Mouse (Mus musculus) spleen, postnatal 14 days (tissue): ENCODE data around the gene Thumpd3.

Experiments
- DNase-seq, 2 experiments: peaks; one replicate each; pipeline ENCODE4 v3.0.0; 2021 to 2022; ENCODE audit warnings: low spot score in 2 of 2

The Thumpd3 gene

GRCm38 (mm10) chr6:113046041-113046975 is at the start of gene Thumpd3:
Gene Thumpd3, plus strand, starts transcription at chr6:113046225.
- peak; percentile 89 to 95 for DNase-seq

- DNase-seq, result no peak
Observed at GRCm38 (mm10) chr6:112999199-112999598, 46.8 kb upstream of the Thumpd3 start.

- DNase-seq, result peak; percentile 41 to 60
Observed at GRCm38 (mm10) chr6:113000666-113001287, 45.2 kb upstream of the Thumpd3 start.

- DNase-seq, result no peak
Observed at GRCm38 (mm10) chr6:113001719-113002118, 44.3 kb upstream of the Thumpd3 start.

DNA sequence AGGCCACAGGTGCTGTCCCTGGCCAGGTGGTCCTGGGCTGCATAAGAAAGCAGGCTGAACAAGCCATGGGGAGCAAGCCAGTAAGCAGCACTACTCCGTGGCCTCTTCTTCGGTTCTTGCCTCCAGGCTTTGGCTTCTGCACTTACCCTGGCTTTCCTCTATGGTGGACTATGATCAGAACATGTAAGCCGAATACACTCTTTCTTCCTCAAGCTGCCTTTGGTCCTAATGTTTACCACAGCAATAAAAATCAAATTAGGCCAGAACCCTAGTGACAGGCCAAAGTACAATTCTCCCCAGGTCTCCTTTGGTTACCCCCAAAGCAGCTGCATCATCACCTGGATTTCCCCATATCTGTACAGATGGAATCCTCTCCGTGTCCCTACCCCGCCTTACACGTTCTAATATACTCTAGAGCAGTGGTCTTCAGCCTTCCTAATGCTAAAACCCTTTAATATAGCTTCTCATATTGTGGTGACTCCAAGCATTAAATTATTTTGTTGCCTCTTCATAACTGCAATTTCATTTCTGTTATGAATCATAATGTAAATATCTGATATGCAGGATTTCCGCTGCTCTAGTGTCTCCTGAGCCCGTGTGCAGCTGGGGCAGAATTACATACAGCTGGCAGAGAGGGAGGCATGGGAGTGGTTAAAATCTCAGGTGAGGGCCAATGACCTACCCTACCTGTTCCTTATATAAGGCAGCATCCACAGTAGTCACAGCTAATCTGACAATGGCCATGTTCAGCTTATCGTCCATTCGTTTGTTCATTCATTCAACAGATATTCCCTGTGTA is 42.5 kb upstream of the Thumpd3 start:
- no peak for DNase-seq

- no peak for DNase-seq
Observed at GRCm38 (mm10) chr6:113006833-113007232, 39.2 kb upstream of the Thumpd3 start.

DNA sequence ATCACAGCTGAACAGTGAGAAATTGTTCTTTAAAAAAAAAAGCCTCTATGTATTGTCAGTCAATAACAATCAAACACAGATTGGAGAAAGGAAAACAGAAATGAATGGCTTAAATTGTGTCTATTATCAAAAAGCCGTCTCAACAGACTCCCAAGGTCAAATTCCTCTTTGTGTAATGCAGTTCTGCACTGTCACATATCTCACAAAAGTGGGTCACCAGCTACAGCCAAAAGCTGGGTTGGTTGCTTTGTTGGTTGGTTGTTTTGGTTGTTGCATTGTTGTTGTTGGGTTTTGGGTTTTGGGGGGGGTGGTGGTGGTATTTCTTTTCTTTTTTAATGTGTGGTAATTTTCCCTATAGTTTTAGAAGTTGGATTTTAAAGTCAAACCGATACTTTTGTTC is 34.1 kb upstream of the Thumpd3 start:
- no peak for DNase-seq

DNA sequence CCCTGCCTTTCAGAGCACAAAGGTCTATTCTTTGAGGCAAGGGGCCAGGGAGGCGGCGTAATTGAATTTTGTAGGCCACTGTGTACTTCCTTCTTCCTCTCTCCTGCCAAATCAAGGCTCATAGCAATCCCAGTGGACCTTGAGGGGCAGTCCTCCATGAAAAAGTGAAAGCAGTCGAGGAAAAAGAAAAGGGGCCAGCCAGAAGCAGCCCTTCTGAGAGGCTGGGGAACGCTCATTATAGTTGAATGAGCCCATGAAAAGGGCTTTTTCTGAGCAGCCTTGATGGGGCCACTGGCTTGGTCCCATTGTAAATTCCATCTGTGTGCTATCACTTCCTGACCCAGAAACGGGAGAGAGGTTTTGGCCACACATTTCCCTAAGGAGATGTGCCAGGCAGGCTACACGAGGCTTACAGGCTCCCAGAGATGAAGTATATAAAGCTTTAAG is 33.5 kb upstream of the Thumpd3 start:
- no peak for DNase-seq

- no peak for DNase-seq
Observed at GRCm38 (mm10) chr6:113013550-113013949, 32.5 kb upstream of the Thumpd3 start.

DNA sequence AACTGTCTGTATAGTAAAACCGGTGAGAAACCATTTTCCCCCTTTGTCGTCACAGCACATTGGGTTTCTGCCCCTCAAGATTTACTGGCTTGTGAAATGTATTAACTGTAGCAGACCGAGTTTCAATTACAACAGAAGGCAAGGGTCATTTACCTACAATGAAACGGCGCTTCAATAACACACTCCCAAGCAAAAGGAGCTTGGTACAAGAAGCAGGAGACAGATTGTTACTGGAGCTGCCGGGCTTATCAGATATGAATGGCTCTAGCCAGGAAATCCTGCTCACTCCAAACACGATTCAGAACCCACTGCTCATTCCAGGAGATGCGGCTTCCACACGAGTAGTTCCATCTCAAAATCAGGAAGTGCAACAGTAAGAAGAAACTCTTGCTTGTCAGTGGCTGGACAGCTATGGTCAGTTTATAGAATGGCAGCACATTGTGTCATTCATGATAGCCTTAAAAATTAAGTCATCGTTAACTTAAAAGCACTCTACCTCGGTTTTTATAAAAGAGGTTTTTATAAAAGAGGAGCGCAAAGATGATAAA is 28.5 kb upstream of the Thumpd3 start:
- no peak for DNase-seq

DNA sequence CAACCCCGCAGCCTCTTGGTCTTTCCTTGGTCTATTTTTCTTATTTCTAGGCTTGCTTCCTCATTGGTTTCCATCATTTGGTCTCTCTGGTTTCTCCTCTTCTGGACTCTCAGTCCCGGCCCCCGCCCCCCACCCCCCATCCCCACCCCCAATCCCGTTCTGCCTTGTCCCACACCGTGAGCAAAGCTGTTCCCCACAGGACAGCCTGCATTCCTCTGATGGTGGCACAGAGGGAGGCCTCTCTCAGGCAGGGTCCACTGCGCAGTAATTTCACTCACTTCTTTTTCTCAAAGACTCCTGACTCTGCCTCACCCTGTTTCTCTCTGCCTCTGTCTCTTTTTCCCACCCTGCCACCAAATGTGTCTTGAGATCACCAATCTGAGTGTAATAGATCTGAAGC is 27.9 kb upstream of the Thumpd3 start:
- no peak for DNase-seq

GRCm38 (mm10) chr6:113024866-113025265 is 21.2 kb upstream of the Thumpd3 start:
- no peak for DNase-seq

DNA sequence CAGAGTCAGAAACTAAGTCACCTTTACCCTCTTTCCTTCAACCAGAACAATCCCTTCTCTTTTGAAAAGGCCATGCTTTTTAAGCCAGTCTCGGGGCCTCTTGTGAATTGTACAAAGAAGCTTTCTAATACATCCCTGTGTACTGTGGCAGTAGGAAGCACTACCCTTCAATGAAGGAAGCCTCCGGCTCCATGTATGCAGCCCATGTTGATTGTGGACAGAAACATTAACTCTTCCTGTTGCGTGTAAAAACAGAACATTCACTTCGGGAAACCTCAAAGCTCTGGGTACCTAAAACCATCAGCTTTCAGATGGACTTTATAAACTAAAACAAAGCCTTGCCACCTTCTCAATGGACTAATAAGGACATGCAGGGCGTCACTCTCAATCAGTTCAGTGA is 20.3 kb upstream of the Thumpd3 start:
- DNase-seq, result no peak

GRCm38 (mm10) chr6:113027446-113027845 is 18.6 kb upstream of the Thumpd3 start:
- DNase-seq, result no peak

DNA sequence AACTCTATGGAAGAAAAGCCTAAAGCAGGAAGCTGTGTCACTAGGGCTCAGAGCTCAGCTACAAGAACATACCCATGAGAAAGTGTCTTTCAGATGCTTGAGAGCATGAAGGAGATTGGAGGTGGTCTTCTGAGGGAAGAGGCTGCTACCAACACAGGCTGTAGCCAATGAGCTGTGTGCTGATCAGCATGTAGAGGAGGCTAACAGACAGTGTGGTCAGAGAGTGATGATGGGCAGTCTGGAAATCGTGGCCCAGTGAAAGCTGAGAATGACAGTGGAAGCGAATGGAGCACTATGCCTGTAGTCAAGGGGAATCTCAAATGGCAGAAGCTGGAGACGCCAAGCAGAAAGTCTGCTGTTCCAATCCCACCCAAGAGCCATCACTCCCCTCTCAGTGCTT is 17.0 kb upstream of the Thumpd3 start:
- no peak for DNase-seq

GRCm38 (mm10) chr6:113030553-113030952 is 15.5 kb upstream of the Thumpd3 start:
- DNase-seq, result no peak

DNA sequence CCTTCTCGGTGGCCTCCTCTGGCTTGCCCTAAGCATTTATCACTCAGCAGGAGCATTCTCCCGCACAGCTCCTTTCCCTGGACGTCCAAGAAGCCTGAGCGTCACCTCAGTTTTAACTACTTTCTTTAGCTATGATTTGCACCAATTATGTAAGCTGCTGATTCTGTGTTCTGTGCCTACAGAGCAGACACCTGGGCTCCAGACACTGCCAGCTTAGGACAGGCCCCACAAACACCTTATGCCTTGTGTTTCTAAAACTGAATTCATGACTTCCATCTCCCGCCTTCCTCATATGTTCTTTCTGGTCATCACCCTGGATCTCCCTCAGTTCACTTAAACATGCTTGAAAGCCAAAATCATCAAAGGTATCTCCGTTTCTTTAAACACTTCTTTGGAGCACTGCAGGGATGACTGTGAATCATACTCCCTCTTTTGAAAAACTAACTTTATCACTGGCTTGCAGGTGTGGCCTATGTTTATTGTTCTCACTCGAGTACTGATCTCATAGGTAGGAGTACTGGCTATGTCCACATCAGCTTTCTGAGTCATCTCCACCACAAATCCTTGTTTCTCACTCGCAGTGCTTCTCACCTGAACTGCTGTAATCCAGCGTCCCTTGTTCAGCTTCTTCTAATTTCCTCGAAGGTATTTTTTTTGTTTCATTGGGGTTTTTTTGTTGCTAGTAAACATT is 14.9 kb upstream of the Thumpd3 start:
- DNase-seq, result no peak

- DNase-seq, result no peak
Observed at GRCm38 (mm10) chr6:113032121-113032520, 13.9 kb upstream of the Thumpd3 start.

- DNase-seq, result no peak
Observed at GRCm38 (mm10) chr6:113033185-113033584, 12.8 kb upstream of the Thumpd3 start.

DNA sequence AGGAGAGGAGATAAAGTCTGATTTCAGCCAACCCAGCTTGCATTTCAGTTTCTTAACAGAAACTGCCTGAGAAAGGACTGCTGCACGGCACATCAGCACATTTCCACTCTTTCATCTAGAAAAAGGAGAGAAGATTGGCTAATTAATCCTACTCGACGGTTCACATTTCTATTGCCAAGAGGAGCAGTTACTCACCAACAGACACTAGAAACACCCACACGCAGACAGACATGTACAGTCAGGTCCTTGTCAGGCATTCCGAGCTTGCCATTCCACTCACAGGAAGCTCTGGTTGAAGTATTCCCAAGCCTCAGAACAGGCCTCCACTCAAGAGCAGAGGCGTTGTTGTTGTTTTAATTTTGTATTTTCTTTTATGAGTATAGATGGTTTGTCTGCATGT is 11.6 kb upstream of the Thumpd3 start:
- DNase-seq, result no peak

DNA sequence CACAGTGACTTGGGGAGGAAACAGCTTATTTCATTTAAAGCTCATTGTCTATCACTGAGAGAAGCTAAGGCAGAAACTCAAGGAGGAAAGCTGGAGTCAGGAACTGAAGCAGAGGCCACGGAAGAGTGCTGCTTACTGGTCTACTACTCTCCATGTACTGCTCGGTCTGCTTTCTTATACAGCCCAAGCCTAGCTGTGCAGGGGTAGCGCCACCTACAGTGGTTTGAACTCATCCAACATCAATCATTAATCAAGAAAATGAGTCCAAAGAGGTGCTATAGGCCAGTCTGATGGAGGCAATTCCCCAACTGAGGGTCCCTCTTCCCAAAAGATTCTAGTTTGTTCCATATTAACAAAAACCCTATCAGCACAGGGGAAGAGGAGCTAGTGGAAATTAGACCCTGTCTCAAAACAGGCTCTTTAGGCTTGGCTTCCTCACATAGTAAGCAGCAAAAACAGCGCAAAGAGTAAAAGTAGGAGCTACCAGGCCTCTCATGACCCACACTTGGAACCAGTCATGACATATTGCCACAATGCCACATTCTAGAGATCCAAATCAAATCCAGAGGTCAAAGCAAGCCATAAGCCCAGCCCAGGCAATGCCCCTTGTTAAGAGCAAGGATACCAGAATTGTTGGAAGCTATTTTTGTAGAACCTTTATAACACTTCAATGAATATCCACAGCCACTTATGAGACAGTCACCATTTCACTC is 9.4 kb upstream of the Thumpd3 start:
- no peak for DNase-seq
